Mouse (Mus musculus): ENCODE data around the gene Zfp74. TPM values are rescaled to one million over a fixed set of nuclear protein-coding genes. Genes with fewer than 3 reads are reported as not detected.

The Zfp74 gene
- polyA plus RNA-seq, 1 experiment from 2014 or later: 16.6 TPM

GRCm38 (mm10) chr7:29942740-29943139 is 11.1 kb downstream of the Zfp74 start:
- no peak overlapping the region for H3K4me2 ChIP-seq (ENCODE audit: low read depth, severe bottlenecking)
- no peaks in the 10 kb centered on the region for H3K4me1 ChIP-seq (ENCODE audit: control insufficient read depth, insufficient read depth, low read length)
- no peaks in the 10 kb centered on the region for H3K9me3 ChIP-seq (ENCODE audit: control insufficient read depth, low read length)
- DNase-seq (ENCODE audit: low spot score) (no peak), ATAC-seq (ENCODE audit: insufficient number of reproducible peaks, low FRiP score, low TSS enrichment, low read depth) (no peak)
- peaks cover 3% of the 10 kb centered on the region; the same call in 1 of the 2 replicates for H3K36me3 ChIP-seq (ENCODE audit: control insufficient read depth, insufficient read depth, low read length)
- 57% methylated on average over 2 of the region's 2 CpGs for WGBS
- no peak overlapping the region for H3K27ac ChIP-seq (replicated peaks; ENCODE audit: low read depth, low read length)
- no peak overlapping the region for H3K9ac ChIP-seq (ENCODE audit: low read length)
- no peaks in the 10 kb centered on the region for H3K27me3 ChIP-seq (ENCODE audit: control insufficient read depth, insufficient read depth, low read length)
- no peak overlapping the region for H3K4me3 ChIP-seq (ENCODE audit: low read depth, low read length)

DNA sequence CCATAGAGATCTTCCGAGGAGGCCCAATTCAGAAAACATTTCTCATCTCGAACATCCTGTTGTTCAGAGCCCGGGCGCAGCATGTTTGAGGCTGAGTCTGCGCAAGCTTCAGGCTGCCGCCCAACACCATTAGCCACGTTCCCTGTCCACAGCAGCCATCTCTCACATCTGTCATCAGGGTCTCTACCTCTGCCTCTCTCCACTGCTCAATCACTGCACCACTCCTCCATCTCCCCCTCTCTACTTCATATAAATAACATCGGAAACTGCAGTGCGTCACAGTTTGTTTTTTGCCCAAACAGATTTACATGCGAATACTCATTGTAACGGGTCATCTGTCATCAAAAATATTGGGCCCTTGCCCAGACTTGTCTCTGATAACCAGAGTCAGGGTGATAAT is 12.9 kb downstream of the Zfp74 start:
- no peak overlapping the region for H3K4me2 ChIP-seq (ENCODE audit: low read depth, severe bottlenecking)
- DNase-seq (ENCODE audit: low spot score) (no peak), ATAC-seq (ENCODE audit: insufficient number of reproducible peaks, low FRiP score, low TSS enrichment, low read depth) (no peak)
- H3K4me3 ChIP-seq (ENCODE audit: low read depth, low read length): no peak overlapping the region
- H3K9me3 ChIP-seq (ENCODE audit: control insufficient read depth, low read length): no peaks in the 10 kb centered on the region
- 91% methylated on average over 11 of the region's 11 CpGs for WGBS
- H3K9ac ChIP-seq (ENCODE audit: low read length): no peak overlapping the region
- no peak overlapping the region for H3K27ac ChIP-seq (replicated peaks; ENCODE audit: low read depth, low read length)
- H3K36me3 ChIP-seq (ENCODE audit: control insufficient read depth, insufficient read depth, low read length): peaks cover 3% of the 10 kb centered on the region
- H3K4me1 ChIP-seq (ENCODE audit: control insufficient read depth, insufficient read depth, low read length): no peaks in the 10 kb centered on the region
- no peaks in the 10 kb centered on the region for H3K27me3 ChIP-seq (ENCODE audit: control insufficient read depth, insufficient read depth, low read length)

DNA sequence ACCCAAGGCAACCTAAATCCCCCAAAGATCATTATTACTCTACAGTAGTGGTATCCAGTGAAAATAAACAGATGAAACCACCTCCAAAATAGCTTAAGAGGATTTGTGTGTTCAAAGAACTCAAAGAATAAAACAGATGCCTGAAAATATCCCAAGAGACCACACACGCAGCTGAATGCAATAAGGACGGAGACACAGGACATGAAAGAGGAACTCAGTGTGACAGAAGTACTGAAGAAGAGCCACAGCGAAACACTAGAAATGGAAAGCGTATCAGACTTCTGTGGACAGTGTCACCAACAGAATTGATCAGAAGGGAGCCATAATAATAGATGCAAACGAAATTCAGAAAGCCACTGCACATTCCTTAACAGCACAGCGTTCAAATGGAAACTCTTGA is 15.0 kb downstream of the Zfp74 start:
- no peak for DNase-seq (ENCODE audit: low spot score)
- H3K9me3 ChIP-seq (ENCODE audit: control insufficient read depth, low read length): no peaks in the 10 kb centered on the region
- no peaks in the 10 kb centered on the region for H3K27me3 ChIP-seq (ENCODE audit: control insufficient read depth, insufficient read depth, low read length)
- no peak for ATAC-seq (ENCODE audit: insufficient number of reproducible peaks, low FRiP score, low TSS enrichment, low read depth)
- no peaks in the 10 kb centered on the region for H3K4me1 ChIP-seq (ENCODE audit: control insufficient read depth, insufficient read depth, low read length)
- no peak overlapping the region for H3K27ac ChIP-seq (replicated peaks; ENCODE audit: low read depth, low read length)
- peaks cover 20% of the 10 kb centered on the region for H3K36me3 ChIP-seq (ENCODE audit: control insufficient read depth, insufficient read depth, low read length)
- WGBS: 92% methylated on average over 6 of the region's 6 CpGs
- H3K4me2 ChIP-seq (ENCODE audit: low read depth, severe bottlenecking): no peak overlapping the region
- H3K9ac ChIP-seq (ENCODE audit: low read length): no peak overlapping the region
- H3K4me3 ChIP-seq (ENCODE audit: low read depth, low read length): no peak overlapping the region

DNA sequence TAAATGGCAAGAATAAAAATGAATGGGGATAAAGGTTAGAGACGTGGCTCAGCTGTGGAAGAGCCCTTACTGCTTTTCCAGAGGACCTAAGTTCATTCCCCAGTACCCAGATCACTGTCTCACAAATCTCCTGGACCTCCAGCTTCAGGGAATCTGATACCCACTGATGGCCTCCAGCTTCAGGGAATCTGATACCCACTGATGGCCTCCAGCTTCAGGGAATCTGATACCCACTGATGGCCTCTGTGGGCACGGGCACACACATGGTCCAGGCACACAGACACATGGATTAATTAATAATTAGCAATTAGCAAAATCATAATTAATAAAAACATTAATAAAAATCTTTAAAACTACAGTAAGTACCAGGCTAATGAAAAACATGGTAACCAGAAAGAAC is 31.1 kb downstream of the Zfp74 start:
- DNase-seq (ENCODE audit: low spot score): no peak
- H3K9ac ChIP-seq (ENCODE audit: low read length): no peak overlapping the region
- 56% methylated on average over 2 of the region's 2 CpGs for WGBS
- H3K27me3 ChIP-seq (ENCODE audit: control insufficient read depth, insufficient read depth, low read length): no peaks in the 10 kb centered on the region
- H3K27ac ChIP-seq (replicated peaks; ENCODE audit: low read depth, low read length): no peak overlapping the region
- H3K36me3 ChIP-seq (ENCODE audit: control insufficient read depth, insufficient read depth, low read length): no peaks in the 10 kb centered on the region
- no peak overlapping the region for H3K4me2 ChIP-seq (ENCODE audit: low read depth, severe bottlenecking)
- H3K9me3 ChIP-seq (ENCODE audit: control insufficient read depth, low read length): no peaks in the 10 kb centered on the region
- H3K4me3 ChIP-seq (ENCODE audit: low read depth, low read length): no peak overlapping the region
- H3K4me1 ChIP-seq (ENCODE audit: control insufficient read depth, insufficient read depth, low read length): no peaks in the 10 kb centered on the region
- ATAC-seq (ENCODE audit: insufficient number of reproducible peaks, low FRiP score, low TSS enrichment, low read depth): no peak

GRCm38 (mm10) chr7:29921439-29922093 is 32.3 kb downstream of the Zfp74 start:
- Histone ChIP-seq H3K36me3 (ENCODE audit: control insufficient read depth, insufficient read depth, low read length) (0 out of 2 replicates have a peak, but pooled peaks cover 2% of the 10 kb centered on the region), H3K9me3 (ENCODE audit: control insufficient read depth, low read length) (no peaks in the 10 kb centered on the region)
- WGBS: 89% methylated on average over 6 of the region's 6 CpGs

DNA sequence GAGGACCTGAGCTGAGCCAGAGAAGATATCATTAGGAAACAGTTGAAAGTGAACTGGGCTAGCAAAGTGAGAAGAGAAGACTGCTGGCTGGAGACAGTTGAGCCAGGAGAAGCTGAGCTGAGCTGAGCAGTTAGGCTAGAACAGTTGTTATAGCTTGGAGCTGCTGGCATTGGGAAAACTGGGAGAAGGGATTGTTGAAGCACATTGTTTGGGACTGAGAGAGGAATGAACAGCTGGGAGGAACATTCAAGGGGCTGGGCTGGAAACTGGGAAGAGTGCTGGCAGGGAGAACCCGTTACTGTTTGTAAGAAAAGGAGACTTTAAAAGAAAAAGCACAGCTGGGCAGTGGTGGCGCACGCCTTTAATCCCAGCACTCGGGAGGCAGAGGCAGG is 35.8 kb downstream of the Zfp74 start:
- no peaks in the 10 kb centered on the region for H3K4me1 ChIP-seq (ENCODE audit: control insufficient read depth, insufficient read depth, low read length)
- no peak overlapping the region for H3K9ac ChIP-seq (ENCODE audit: low read length)
- H3K27me3 ChIP-seq (ENCODE audit: control insufficient read depth, insufficient read depth, low read length): no peaks in the 10 kb centered on the region
- H3K9me3 ChIP-seq (ENCODE audit: control insufficient read depth, low read length): no peaks in the 10 kb centered on the region; the same call in 1 of the 2 replicates
- H3K4me3 ChIP-seq (ENCODE audit: low read depth, low read length): no peak overlapping the region
- DNase-seq (ENCODE audit: low spot score) (no peak), ATAC-seq (ENCODE audit: insufficient number of reproducible peaks, low FRiP score, low TSS enrichment, low read depth) (no peak)
- H3K36me3 ChIP-seq (ENCODE audit: control insufficient read depth, insufficient read depth, low read length): peaks cover 20% of the 10 kb centered on the region
- no peak overlapping the region for H3K4me2 ChIP-seq (ENCODE audit: low read depth, severe bottlenecking)
- no peak overlapping the region for H3K27ac ChIP-seq (replicated peaks; ENCODE audit: low read depth, low read length)
- WGBS: 94% methylated on average over 4 of the region's 4 CpGs

More at GRCm38 (mm10) chr7:29921439-29922093, 32.3 kb downstream of the Zfp74 start:
- ATAC-seq (ENCODE audit: insufficient number of reproducible peaks, low FRiP score, low TSS enrichment, low read depth) (no peak), DNase-seq (ENCODE audit: low spot score) (no peak)
- H3K4me1 ChIP-seq (ENCODE audit: control insufficient read depth, insufficient read depth, low read length): no peaks in the 10 kb centered on the region
- no peak overlapping the region for H3K27ac ChIP-seq (replicated peaks; ENCODE audit: low read depth, low read length)
- no peak overlapping the region for H3K4me2 ChIP-seq (ENCODE audit: low read depth, severe bottlenecking)
- no peak overlapping the region for H3K9ac ChIP-seq (ENCODE audit: low read length)
- H3K4me3 ChIP-seq (ENCODE audit: low read depth, low read length): no peak overlapping the region
- no peaks in the 10 kb centered on the region for H3K27me3 ChIP-seq (ENCODE audit: control insufficient read depth, insufficient read depth, low read length)

DNA sequence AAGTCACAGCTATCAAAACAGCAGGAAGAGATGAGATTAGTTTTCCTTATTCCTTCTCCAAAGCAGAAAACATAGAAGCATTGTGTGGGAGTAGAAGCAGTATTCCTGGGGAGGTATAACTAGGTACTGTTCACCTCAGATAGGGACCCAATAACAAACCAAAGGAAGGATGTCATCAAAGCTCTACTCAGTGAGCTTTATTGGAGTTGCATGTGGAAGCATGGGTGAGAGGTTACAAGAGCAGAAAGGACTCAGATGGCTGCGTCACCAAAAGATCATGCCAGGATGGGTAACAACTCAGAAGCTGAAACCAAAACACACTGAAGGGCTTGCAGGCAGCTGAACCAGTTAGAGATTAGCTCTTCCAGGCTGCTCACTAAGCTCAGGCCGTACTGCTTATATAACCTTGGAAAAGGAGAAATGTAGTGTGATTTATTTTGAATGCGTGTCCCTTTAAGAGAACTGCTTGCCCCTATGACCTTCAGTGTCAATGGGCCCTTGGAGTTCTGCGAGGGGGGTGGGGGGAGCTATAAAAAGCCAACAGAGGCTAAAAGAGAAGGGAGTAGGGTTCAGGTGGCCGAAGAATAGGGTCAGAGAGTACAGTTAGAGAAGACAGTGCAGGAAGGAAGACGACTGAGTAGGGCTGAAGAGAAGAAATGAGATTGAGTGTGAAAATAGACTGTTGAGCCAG is 36.4 kb downstream of the Zfp74 start:
- peaks cover 20% of the 10 kb centered on the region for H3K36me3 ChIP-seq (ENCODE audit: control insufficient read depth, insufficient read depth, low read length)
- H3K4me1 ChIP-seq (ENCODE audit: control insufficient read depth, insufficient read depth, low read length): no peaks in the 10 kb centered on the region
- H3K9ac ChIP-seq (ENCODE audit: low read length): no peak overlapping the region
- no peaks in the 10 kb centered on the region for H3K27me3 ChIP-seq (ENCODE audit: control insufficient read depth, insufficient read depth, low read length)
- DNase-seq (ENCODE audit: low spot score) (no peak), ATAC-seq (ENCODE audit: insufficient number of reproducible peaks, low FRiP score, low TSS enrichment, low read depth) (no peak)
- H3K4me3 ChIP-seq (ENCODE audit: low read depth, low read length): no peak overlapping the region
- H3K9me3 ChIP-seq (ENCODE audit: control insufficient read depth, low read length): no peaks in the 10 kb centered on the region; the same call in 1 of the 2 replicates
- WGBS: 51% methylated on average over 6 of the region's 6 CpGs
- H3K27ac ChIP-seq (replicated peaks; ENCODE audit: low read depth, low read length): no peak overlapping the region
- H3K4me2 ChIP-seq (ENCODE audit: low read depth, severe bottlenecking): no peak overlapping the region

DNA sequence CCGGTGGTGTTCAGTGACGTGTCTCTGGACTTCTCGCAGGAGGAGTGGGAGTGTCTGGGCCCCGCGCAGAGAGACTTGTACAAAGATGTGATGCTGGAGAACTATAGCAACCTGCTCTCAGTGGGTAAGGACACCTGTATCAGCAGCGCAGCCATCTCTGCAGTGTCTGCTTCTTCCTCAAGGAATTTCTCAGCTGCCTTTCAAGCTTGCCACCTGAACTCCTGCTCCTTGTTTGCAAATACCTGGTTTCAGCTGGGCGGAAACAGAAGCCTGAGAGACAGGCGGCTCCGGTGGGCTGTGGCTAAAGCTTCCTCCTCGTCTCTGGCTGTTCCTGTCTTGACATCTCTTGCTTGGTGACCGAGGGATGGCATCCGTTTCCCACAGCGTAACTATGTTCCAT is 41.7 kb downstream of the Zfp74 start:
- no peak overlapping the region for H3K27ac ChIP-seq (replicated peaks; ENCODE audit: low read depth, low read length)
- H3K9me3 ChIP-seq (ENCODE audit: control insufficient read depth, low read length): no peaks in the 10 kb centered on the region; the same call in 1 of the 2 replicates
- ATAC-seq (ENCODE audit: insufficient number of reproducible peaks, low FRiP score, low TSS enrichment, low read depth): no peak
- DNase-seq (ENCODE audit: low spot score): no peak
- no peaks in the 10 kb centered on the region for H3K27me3 ChIP-seq (ENCODE audit: control insufficient read depth, insufficient read depth, low read length)
- H3K4me3 ChIP-seq (ENCODE audit: low read depth, low read length): no peak overlapping the region
- H3K9ac ChIP-seq (ENCODE audit: low read length): no peak overlapping the region
- peaks cover 25% of the 10 kb centered on the region for H3K36me3 ChIP-seq (ENCODE audit: control insufficient read depth, insufficient read depth, low read length)
- WGBS: 93% methylated on average over 13 of the region's 13 CpGs
- no peaks in the 10 kb centered on the region for H3K4me1 ChIP-seq (ENCODE audit: control insufficient read depth, insufficient read depth, low read length)
- H3K4me2 ChIP-seq (ENCODE audit: low read depth, severe bottlenecking): no peak overlapping the region
